In genomic region chr8:122215630-122216029, GRCm38 (mm10) we compare ENCODE assay signal across 24 mouse cellular contexts.
"Had no signal": no experiment of that assay in that cellular context is flagged by ENCODE, and none has a peak within 500 bp of the region (broad histone marks: within the 10 kb centered on the region; RNA-seq: fewer than 3 reads in every experiment).

No protein-coding gene starts in this region.

- ATAC-seq: liver, embryonic 12.5 days; midbrain, embryonic 13.5 days; midbrain, embryonic 16.5 days had no signal

- H3K36me3 ChIP-seq: limb, embryonic 12.5 days; limb, embryonic 15.5 days; liver, embryonic 12.5 days; liver, embryonic 15.5 days; lung, embryonic 15.5 days; midbrain, embryonic 10.5 days; midbrain, embryonic 13.5 days; neural tube, embryonic 13.5 days; stomach, embryonic 15.5 days had no signal

- DNase-seq: kidney, postnatal 14 days; kidney, postnatal 4 days; left cerebral cortex, postnatal 4 days; lung, adult 18-20 months; lung, postnatal 10 days; lung, postnatal 36 days; retina, postnatal 1 day; right cerebral cortex, postnatal 25 days; spleen, adult 18-20 months; thymus, adult 2 months; thymus, postnatal 14 days; thymus, postnatal 4 days had no signal

- H3K9me3 ChIP-seq: limb, embryonic 15.5 days; liver, embryonic 12.5 days; liver, embryonic 15.5 days; lung, embryonic 15.5 days; midbrain, embryonic 13.5 days; neural tube, embryonic 13.5 days; stomach, embryonic 15.5 days had no signal

- H3K4me1 ChIP-seq: limb, embryonic 12.5 days; liver, embryonic 12.5 days; liver, embryonic 15.5 days; lung, embryonic 15.5 days; megakaryocyte, embryonic 14.5 days; midbrain, embryonic 10.5 days; midbrain, embryonic 13.5 days had no signal

- H3K4me3 ChIP-seq: limb, embryonic 12.5 days; limb, embryonic 15.5 days; liver, embryonic 12.5 days; liver, embryonic 15.5 days; lung, embryonic 15.5 days; megakaryocyte, embryonic 14.5 days; midbrain, embryonic 10.5 days; midbrain, embryonic 13.5 days; myocyte; neural tube, embryonic 13.5 days; stomach, embryonic 15.5 days had no signal

- H3K4me2 ChIP-seq: limb, embryonic 12.5 days; limb, embryonic 15.5 days; liver, embryonic 12.5 days; liver, embryonic 15.5 days; lung, embryonic 15.5 days; midbrain, embryonic 13.5 days; neural tube, embryonic 13.5 days; stomach, embryonic 15.5 days had no signal

- H3K27me3 ChIP-seq: limb, embryonic 12.5 days; limb, embryonic 15.5 days; midbrain, embryonic 13.5 days; neural tube, embryonic 13.5 days; stomach, embryonic 15.5 days had no signal

- H3K9ac ChIP-seq: limb, embryonic 12.5 days; limb, embryonic 15.5 days; liver, embryonic 12.5 days; liver, embryonic 15.5 days; lung, embryonic 15.5 days; midbrain, embryonic 13.5 days; neural tube, embryonic 13.5 days; stomach, embryonic 15.5 days had no signal

- H3K27ac ChIP-seq: limb, embryonic 12.5 days; limb, embryonic 15.5 days; liver, embryonic 12.5 days; liver, embryonic 15.5 days; lung, embryonic 15.5 days; midbrain, embryonic 10.5 days; midbrain, embryonic 13.5 days; neural tube, embryonic 13.5 days; stomach, embryonic 15.5 days had no signal
